Mouse (Mus musculus) pancreas, adult 10 weeks (tissue): ENCODE measurements around the gene Rbsn. TPM values are rescaled to one million over a fixed set of nuclear protein-coding genes. Genes with fewer than 3 reads are reported as not detected.

Source experiments
- polyA plus RNA-seq: library from polyadenylated mRNA; stranded (reverse); fragments of 350-450 nt; fragmentation: Illumina TruSeq; extraction: RNeasy Lipid Tissue Mini Kit (QIAGEN cat#74804); gene quantifications from one replicate; pipeline ENCODE4 v1.2.3, GENCODE M21; 2015; ENCODE audit warnings: low read depth, low replicate concordance; ENCODE audit not compliant: insufficient read depth

The Rbsn gene
- 3.5 TPM for polyA plus RNA-seq

DNA sequence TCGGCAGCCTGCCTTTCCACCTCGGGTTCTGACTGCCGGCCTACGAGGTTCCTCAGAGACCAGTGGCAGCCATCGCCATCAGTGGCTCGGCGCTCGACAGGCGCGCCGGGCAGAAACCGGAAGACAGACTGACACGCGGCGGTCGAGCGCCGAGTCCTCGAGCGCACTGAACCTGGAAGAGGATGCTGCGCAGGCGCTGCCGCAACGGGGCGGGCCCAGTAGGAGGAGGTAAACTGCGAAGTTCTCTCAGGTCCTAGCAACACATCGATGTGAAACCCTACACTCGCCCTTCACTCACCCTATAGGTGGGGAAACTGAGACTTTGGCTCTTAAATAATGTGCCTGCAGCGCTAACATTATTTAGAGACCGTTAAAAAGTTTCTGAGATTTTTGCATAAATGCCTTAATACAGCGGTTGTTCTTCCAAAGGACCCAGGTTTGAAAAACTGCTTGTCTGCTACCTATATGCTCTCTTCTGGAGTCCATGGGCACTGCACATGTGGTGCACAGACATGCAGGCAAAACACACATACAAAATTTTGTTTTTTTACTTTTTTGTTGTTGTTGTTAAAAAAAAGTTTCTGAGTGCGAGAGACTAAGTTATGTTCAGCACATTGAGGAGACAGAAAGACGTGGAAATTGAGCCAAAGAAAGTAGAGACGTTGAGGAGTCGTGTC is at the start of gene Rbsn:
Rbsn (minus strand) TSS at position 153 of the 677 bp plus-strand sequence.

DNA sequence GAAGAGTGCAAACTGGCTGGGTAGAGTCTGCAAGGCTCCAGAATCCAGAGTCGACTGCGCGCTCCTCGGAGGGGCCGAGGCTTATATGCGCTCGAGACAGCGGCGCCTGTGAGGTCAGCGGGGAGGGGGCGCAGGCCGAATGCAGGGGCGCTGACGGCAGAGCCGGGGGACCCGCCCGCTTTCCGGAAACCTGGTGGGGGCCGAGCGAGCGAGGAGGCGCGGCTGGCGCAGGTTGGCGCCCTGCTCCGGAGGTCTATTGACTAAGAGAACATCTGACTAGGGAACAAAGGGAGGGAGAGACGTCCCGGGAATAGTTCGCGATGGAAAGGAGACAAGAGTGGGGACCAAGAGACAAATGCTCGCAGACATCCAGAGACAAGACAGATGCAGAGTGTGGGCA is 29.9 kb upstream of the Rbsn start, which contains the start of gene Trh:
Trh (minus strand) TSS at position 60 of the 400 bp plus-strand sequence.

DNA sequence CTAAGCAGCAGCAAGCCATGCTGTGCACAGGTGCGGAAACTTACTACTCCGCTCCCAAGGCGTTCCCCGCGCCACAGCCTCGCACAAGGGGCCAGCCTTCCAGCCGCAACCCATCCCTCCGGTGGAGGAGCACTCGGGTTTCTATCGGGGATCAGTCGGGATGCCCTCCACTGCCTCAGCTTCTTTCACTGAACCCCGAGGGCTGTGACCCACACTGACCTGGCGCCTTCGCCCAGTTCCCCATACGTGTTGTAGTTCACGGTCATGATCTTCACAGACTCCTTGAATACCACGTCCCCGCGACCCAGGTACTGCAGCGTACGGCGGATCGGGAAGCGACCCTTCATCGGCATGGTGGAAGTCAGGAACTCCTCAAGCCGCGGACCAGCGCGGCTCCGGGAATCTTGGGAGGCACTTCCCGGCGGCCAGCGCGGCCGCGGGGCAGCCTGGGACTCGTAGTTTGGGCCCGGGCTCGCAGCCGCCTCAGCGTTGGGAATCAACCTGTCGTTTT is 31.0 kb downstream of the Rbsn start, which contains the start of gene Mrps25:
Mrps25 (minus strand) TSS at position 413 of the 511 bp plus-strand sequence.

Other genes starting within 250 kb of the Rbsn start
- 17.5 TPM for gene Fgd5, start 236.0 kb downstream of the Rbsn start, polyA plus RNA-seq
- 3.9 TPM for gene Nr2c2, start 123.5 kb downstream of the Rbsn start, polyA plus RNA-seq
- gene Mrps25, start 30.9 kb downstream of the Rbsn start, polyA plus RNA-seq: 11.5 TPM
- gene Trh, start 29.7 kb upstream of the Rbsn start, polyA plus RNA-seq: not detected